Mouse (Mus musculus) CH12.LX (cell line): ENCODE measurements around the gene Rnase12. TPM values are rescaled to one million over a fixed set of nuclear protein-coding genes. Genes with fewer than 3 reads are reported as not detected.

Experiments used
- DNase-seq: peaks from one replicate; pipeline ENCODE4 v3.0.0-alpha.2; 2013; ENCODE audit errors: extremely low read depth
- H3K27ac ChIP-seq: 2 replicates; pipeline ENCODE4 v1.5.1; 2012; ENCODE audit warnings: low read depth, mild to moderate bottlenecking, control low read depth, moderate library complexity; ENCODE audit not compliant: insufficient read depth
- H3K27me3 ChIP-seq: replicated peaks from 2 replicates; pipeline ENCODE3; 2012; ENCODE audit warnings: inconsistent platforms
- H3K36me3 ChIP-seq, 2 experiments: replicated peaks in 1 of 2; 2 replicates each; pipeline versions ENCODE3 to v1.6.1; 2012; ENCODE audit warnings: inconsistent platforms in 1 of 2, low read length in 1 of 2, mild to moderate bottlenecking in 1 of 2, mixed read lengths in 1 of 2, moderate library complexity in 1 of 2; ENCODE audit not compliant: control insufficient read depth in 1 of 2, insufficient read depth in 1 of 2
- H3K4me1 ChIP-seq, 2 experiments: 2 replicates each; pipeline ENCODE4 v1.6.1; 2012; ENCODE audit warnings: inconsistent platforms in 1 of 2, moderate library complexity in 1 of 2; ENCODE audit not compliant: insufficient read depth in 2 of 2, control insufficient read depth in 1 of 2
- H3K4me2 ChIP-seq: 2 replicates; pipeline ENCODE4 v1.6.1; 2012; ENCODE audit warnings: low read depth, mild to moderate bottlenecking, control low read depth; ENCODE audit not compliant: poor library complexity, insufficient read depth, severe bottlenecking
- H3K4me3 ChIP-seq, 3 experiments: fragments of 150-350 bp in 1 of 3; sonication (generic) in 1 of 3; replicated peaks in 1 of 3; 2 replicates each; pipeline versions ENCODE3 to v1.5.1; 2011 to 2012; ENCODE audit warnings: low read depth in 2 of 3, low read length in 2 of 3, mild to moderate bottlenecking in 2 of 3, moderate library complexity in 2 of 3, control low read depth in 1 of 3, improper control_type of control experiment in 1 of 3, inconsistent platforms in 1 of 3, mixed read lengths in 1 of 3; ENCODE audit not compliant: poor library complexity in 1 of 3
- H3K79me2 ChIP-seq: replicated peaks from 2 replicates; pipeline ENCODE4 v1.6.1; 2012; ENCODE audit warnings: mild to moderate bottlenecking, moderate library complexity; ENCODE audit not compliant: control insufficient read depth, poor library complexity, insufficient read depth, severe bottlenecking; ENCODE audit errors: extremely low read depth
- H3K9ac ChIP-seq: 2 replicates; pipeline ENCODE4 v1.6.1; 2012; ENCODE audit warnings: low read depth, mild to moderate bottlenecking, control low read depth, moderate library complexity; ENCODE audit not compliant: insufficient read depth
- H3K9me3 ChIP-seq: replicated peaks from 2 replicates; pipeline ENCODE3; 2012; ENCODE audit warnings: low read length, inconsistent platforms, mixed read lengths
- CHD2 ChIP-seq: IDR thresholded peaks from 2 replicates; pipeline ENCODE4 v1.6.1; 2011; ENCODE audit warnings: low read length, improper control_type of control experiment
- ELF1 ChIP-seq: IDR thresholded peaks from 2 replicates; pipeline ENCODE4 v1.6.1; 2014; ENCODE audit warnings: low read depth, mild to moderate bottlenecking, inconsistent platforms, low read length, improper control_type of control experiment
- EP300 ChIP-seq: IDR thresholded peaks from 2 replicates; pipeline ENCODE4 v1.6.1; 2011; ENCODE audit warnings: low read length, improper control_type of control experiment
- HCFC1 ChIP-seq: IDR thresholded peaks from 2 replicates; pipeline ENCODE4 v1.6.1; 2012; ENCODE audit warnings: low read depth, mild to moderate bottlenecking, inconsistent platforms, low read length, improper control_type of control experiment
- IRF4 ChIP-seq: IDR thresholded peaks from 2 replicates; pipeline ENCODE4 v1.6.1; 2014; ENCODE audit warnings: low read depth, mild to moderate bottlenecking, inconsistent platforms, low read length, improper control_type of control experiment
- JUN ChIP-seq: IDR thresholded peaks from 2 replicates; pipeline ENCODE4 v1.6.1; 2011; ENCODE audit warnings: low read depth, mild to moderate bottlenecking, low read length, improper control_type of control experiment, moderate library complexity; ENCODE audit not compliant: insufficient read depth
- MAFK ChIP-seq: IDR thresholded peaks from 2 replicates; pipeline ENCODE4 v1.6.1; 2011; ENCODE audit warnings: low read length, improper control_type of control experiment; ENCODE audit not compliant: insufficient replicate concordance
- MXI1 ChIP-seq: IDR thresholded peaks from 2 replicates; pipeline ENCODE4 v1.6.1; 2011; ENCODE audit warnings: mild to moderate bottlenecking, low read depth, low read length, improper control_type of control experiment
- NRF1 ChIP-seq: IDR thresholded peaks from 2 replicates; pipeline ENCODE4 v1.6.1; 2014; ENCODE audit warnings: low read depth, mild to moderate bottlenecking, inconsistent platforms, low read length, improper control_type of control experiment, moderate library complexity
- RCOR1 ChIP-seq: conservative IDR thresholded peaks from 2 replicates; pipeline ENCODE4 v1.6.1; 2012; ENCODE audit warnings: low read depth, mild to moderate bottlenecking, inconsistent platforms, low read length, improper control_type of control experiment
- TBP ChIP-seq: conservative IDR thresholded peaks from 2 replicates; pipeline ENCODE4 v1.6.1; 2011; ENCODE audit warnings: low read depth, low read length, improper control_type of control experiment
- TCF12 ChIP-seq: IDR thresholded peaks from 2 replicates; pipeline ENCODE4 v1.6.1; 2014; ENCODE audit warnings: low read depth, mild to moderate bottlenecking, inconsistent platforms, low read length, improper control_type of control experiment
- UBTF ChIP-seq: IDR thresholded peaks from 2 replicates; pipeline ENCODE4 v1.6.1; 2012; ENCODE audit warnings: low read depth, mild to moderate bottlenecking, inconsistent platforms, low read length, improper control_type of control experiment, moderate library complexity
- USF2 ChIP-seq: conservative IDR thresholded peaks from 2 replicates; pipeline ENCODE4 v1.6.1; 2011; ENCODE audit warnings: low read depth, low read length, improper control_type of control experiment
- dilution Hi-C: fragments of 300-500 bp; cut with MboI; formaldehyde crosslinking; loops from 2 replicates; pipeline ENCODE4 v1.14.3; 2020; ENCODE audit warnings: low sequenced_read_pairs; ENCODE audit not compliant: extremely low pct_unique_long_range_greater_than_20kb, extremely low pct_ligation_motif_present
- in situ Hi-C: fragments of 300-500 bp; cut with MboI; formaldehyde crosslinking; loops from 3 replicates; pipeline ENCODE4 v1.14.3; 2019; ENCODE audit warnings: low sequenced_read_pairs, low pct_ligation_motif_present, low pct_unique_long_range_greater_than_20kb, mixed read lengths
- polyA plus RNA-seq: library from polyadenylated mRNA; unstranded; fragments of >175 nt; gene quantifications from 2 replicates; pipeline ENCODE4 v1.2.1, GENCODE M21; 2012; ENCODE audit warnings: low read depth; ENCODE audit not compliant: insufficient read length
- total RNA-seq, 2 experiments: library from RNA; depleted of rRNA; stranded (reverse); fragments of 300-350 nt in 1 of 2; fragments of >200 nt in 1 of 2; gene quantifications; 2 replicates each; pipeline ENCODE4 v1.2.3; 2012 to 2014

Rnase12 gene
- total RNA-seq (2012; rRNA removed), result 0.38 and 0.55 TPM in 2 replicates
- not detected in 2 replicates for total RNA-seq (2014; rRNA removed)
- not detected in 2 replicates for polyA plus RNA-seq

DNA sequence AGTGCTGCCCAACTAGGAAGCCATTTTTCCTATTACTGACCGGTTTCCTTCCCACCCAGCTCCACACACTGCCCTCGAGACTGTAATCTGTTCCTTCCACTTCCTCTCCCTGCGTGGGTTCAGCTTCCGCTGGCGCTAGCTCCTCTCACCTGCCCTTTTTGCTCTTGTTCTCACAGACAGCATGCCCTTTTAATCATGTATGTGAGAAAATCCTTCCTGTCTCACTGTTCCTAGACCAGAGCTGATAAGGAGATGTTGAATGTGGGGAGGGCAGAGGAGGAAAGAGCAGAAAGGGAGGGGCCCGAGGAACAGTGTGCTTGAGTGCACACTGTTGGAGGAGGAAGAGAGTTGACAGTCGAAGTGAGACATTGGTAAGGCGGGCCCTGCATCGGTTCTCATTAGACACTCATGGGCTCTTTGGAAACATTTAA is at the start of gene Rnase12:
Rnase12 (minus strand) TSS at position 261 of the 431 bp plus-strand sequence.
- H3K4me1 ChIP-seq, result peaks cover 0 to 12% of the 10 kb centered on the region in 2 experiments; a peak in 3 of 4 replicates
- in situ Hi-C loops, result no loop called here
- no peak for DNase-seq
- no peaks in the 10 kb centered on the region for H3K79me2 ChIP-seq
- H3K4me2 ChIP-seq, result peak within 1 kb of the TSS; percentile 6; the same call in 1 of the 2 replicates
- H3K4me3 ChIP-seq, result no peak within 1 kb of the TSS
- H3K9ac ChIP-seq, result no peak within 1 kb of the TSS
- TF ChIP-seq USF2 (no peak), CHD2 (no peak), MXI1 (no peak), HCFC1 (no peak), MAFK (no peak), ELF1 (no peak), EP300 (no peak), TBP (no peak), NRF1 (no peak), TCF12 (no peak), RCOR1 (no peak), UBTF (no peak)
- TF ChIP-seq, all 38 proteins: peak for 0
- no peaks in the 10 kb centered on the region for H3K27me3 ChIP-seq
- dilution Hi-C loops, result no loop called here
- no peaks in the 10 kb centered on the region for H3K9me3 ChIP-seq
- H3K36me3 ChIP-seq, result no peaks in the 10 kb centered on the region
- H3K27ac ChIP-seq, result no peak within 1 kb of the TSS

DNA sequence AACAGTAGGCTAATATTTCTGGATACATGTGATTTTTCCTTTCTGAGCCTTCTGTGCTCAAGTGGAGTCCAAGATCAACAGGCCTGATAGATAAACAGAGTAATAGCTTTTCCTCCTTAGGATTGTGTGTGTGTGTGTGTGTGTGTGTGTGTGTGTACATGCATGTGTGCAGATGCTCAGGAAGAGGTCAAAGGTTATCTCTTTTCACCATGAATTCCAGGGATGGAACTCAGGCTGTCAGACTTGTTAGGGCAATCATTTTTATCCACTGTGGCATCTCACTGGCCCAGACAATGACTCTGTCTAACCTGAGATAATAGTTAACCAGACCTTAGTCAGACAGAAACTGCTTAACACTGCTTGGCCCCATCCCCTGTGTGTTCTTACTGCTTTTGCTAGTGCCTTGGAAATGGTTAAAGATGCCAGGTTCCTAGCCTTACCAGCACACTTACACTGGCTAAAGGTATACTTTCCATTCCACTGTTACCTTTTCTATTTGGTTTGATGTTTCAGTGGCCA is 49.0 kb upstream of the Rnase12 start:
- no peaks in the 10 kb centered on the region for H3K9me3 ChIP-seq
- H3K9ac ChIP-seq, result no peak overlapping the region
- in situ Hi-C loops (loop anchor here (5.0 to 25.0 kb wide), 2 partner anchors 51 to 356 kb away; partner anchors contain the start of gene Vmn2r89), dilution Hi-C loops (no loop called here)
- TF ChIP-seq JUN (no peak), IRF4 (peak; percentile 66; the same call in 1 of the 2 replicates)
- H3K4me1 ChIP-seq, result peaks cover 16 to 36% of the 10 kb centered on the region in 2 experiments
- H3K36me3 ChIP-seq, result no peaks in the 10 kb centered on the region
- no peak overlapping the region for H3K4me2 ChIP-seq
- H3K79me2 ChIP-seq, result no peaks in the 10 kb centered on the region
- no peak overlapping the region for H3K4me3 ChIP-seq
- no peak for DNase-seq
- no peaks in the 10 kb centered on the region for H3K27me3 ChIP-seq
- H3K27ac ChIP-seq, result no peak overlapping the region
